Mouse (Mus musculus) ES-CJ7 (cell line): ENCODE data around the gene Plcb4.

Experiments used
- DNase-seq: peaks from one replicate; pipeline ENCODE4 v3.0.0; 2011; ENCODE audit warnings: low read depth, low spot score

Gene Plcb4

DNA sequence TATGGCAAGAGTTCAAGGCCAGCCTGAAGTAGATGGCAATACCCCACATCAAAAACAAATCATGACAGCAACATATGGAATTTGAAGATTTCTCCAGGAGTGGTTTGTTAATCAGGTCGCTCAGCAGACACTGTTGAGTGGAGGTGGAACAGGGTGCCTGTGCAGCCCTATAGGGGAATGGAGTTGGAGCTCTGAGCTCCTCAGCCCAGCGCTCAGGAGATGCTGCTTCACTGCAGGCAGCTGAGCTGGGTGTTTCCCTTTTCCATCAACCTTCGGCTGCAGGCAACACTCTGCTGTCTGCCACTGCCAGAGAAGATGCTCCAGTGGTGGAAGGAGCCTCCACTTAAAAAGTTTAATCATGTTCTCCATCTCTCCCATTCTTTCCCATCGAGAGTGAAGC, 149.5 kb downstream of the Plcb4 start:
- no peak for DNase-seq

DNA sequence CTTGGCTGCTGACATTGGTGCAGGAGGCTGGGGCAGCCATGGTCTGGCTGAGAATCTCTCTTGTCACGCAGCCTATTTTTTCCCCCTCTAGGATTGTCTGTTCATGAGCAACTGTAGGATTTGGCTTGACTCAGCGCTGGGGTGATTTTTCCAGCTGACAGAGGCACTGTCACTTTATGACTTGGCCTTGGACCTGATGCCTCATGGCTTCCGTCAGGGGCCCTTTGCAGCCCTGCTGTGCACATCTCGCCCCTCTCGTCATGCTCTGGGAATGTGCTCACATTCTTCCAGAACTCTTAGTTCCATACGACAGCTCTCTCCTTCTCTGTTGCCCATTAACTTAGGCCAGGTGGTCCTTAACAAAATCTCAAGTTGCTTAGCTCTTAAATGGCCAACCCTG, 152.0 kb downstream of the Plcb4 start:
- no peak for DNase-seq

- no peak for DNase-seq
These were observed 152.8 kb downstream of the Plcb4 start for GRCm38 (mm10) chr2:135811453-135812101.

- peak; percentile 25 for DNase-seq
These were observed 154.0 kb downstream of the Plcb4 start for GRCm38 (mm10) chr2:135812701-135813246.

DNA sequence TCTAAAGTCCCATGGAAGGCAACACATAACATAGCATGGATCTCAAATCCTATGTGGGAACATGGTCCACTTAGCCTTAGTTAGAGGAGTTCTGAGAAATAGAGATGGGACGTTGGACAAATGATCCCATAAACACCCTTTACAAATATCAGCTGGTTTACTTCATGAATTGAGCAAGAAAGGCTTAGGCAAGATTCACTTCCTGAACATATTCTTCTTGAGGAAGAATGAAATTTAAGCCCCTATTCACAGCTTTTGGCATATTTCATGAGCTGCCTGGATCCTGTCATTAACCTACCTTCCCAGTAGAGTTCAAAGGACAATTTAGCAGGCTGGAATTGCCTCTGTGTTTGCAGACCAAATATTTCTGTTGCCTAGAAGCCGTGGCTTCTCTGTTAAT, 161.9 kb downstream of the Plcb4 start:
- no peak for DNase-seq

GRCm38 (mm10) chr2:135823690-135824089, 164.9 kb downstream of the Plcb4 start:
- DNase-seq: no peak

DNA sequence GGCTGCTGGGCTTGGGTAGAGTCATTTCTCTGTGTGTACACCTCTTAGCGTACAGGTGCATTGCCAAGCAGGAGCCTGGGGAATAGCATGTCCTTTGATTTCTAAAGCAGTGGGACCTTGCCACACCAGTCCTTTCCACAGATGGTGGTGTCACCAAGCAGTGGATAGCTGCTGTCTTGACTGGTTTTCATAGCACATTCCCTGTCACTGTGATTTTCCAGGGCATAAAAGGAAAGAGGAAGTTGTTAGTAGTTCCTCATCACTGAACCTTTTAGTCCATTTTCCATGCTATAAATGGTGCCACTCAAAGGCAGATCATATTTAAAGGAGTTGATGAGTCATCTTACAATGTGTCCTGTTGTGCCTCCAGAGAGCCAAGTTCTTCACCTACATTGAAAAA, 165.9 kb downstream of the Plcb4 start:
- DNase-seq: no peak

DNA sequence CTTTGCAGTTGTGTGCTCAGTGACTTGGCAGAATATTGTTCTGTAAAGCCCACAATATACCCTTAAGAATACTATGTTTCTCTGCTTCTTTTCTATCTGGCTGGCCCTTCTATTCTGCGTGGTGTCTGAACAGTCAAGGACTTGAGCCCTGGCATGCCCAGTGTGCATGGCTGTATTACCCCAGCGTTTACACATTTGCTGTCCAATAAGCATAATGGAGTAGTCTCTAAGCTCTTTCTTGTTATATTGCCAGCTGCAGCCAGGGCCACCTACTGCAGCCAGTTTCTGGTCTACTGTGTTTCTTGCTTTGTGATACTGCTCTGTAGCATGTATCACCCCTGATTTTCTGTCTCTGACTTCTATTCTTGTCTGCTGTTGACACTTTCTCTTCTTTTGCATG, 166.8 kb downstream of the Plcb4 start:
- no peak for DNase-seq

DNA sequence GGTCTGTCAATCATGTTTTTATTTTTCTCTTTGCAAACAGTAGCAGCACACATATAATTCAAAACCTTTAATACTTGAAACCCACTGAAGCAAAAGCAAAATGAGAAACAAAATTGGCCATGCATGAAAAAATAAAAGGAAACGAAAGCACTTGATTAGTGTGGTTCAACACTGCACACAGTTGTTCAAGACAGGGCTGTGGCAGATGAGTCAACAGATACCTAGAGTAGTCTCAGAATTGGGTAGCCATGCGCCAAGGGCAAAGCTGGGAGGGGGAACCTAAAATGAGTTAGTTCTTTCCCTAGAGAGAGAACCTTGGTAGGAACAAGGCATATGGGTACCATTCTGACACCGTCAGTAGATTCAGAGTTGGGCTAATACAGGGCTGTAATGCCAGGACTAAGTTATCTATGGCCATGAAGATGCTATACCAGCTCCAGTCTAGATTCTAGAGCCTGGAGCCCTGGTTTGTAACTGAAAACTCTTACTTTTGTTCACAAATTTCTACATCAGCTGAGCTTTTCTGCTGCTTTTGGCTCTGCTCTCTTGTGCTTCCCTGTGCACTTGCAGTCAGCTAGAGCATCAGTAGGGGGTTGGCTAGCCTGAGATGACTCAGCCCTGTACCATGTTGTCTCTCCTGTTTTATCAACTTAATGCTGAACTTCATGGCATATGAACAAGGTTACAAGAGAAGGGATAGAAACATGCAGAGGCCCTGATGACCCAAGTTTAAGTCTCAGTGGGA, 168.0 kb downstream of the Plcb4 start:
- DNase-seq: no peak

GRCm38 (mm10) chr2:135828446-135828845, 169.6 kb downstream of the Plcb4 start:
- DNase-seq: peak; percentile 31

- DNase-seq: no peak
These were observed 174.9 kb downstream of the Plcb4 start for GRCm38 (mm10) chr2:135833743-135834142.

GRCm38 (mm10) chr2:135834435-135834834, 175.6 kb downstream of the Plcb4 start:
- no peak for DNase-seq

DNA sequence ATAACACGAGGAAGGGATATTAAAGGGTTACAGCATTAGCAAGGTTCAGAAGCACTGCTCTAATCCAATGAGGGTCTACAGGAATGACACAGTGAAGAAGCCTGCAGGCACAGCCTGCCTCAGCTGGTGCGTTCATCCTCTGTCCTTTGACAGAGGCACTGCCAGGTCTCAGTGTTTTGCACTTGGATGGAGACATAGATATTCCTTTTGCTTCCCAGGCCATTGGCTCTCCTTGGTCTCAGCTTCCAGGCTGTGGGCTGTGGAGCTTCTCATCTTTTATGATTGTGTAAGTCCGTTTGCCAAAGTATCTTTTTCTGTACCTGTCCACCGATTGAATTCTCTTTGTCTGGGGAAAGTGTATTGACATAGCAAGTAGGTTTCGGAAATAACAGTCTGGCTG, 177.1 kb downstream of the Plcb4 start:
- DNase-seq: no peak

GRCm38 (mm10) chr2:135836426-135836825, 177.6 kb downstream of the Plcb4 start:
- DNase-seq: no peak

- DNase-seq: no peak
These were observed 178.9 kb downstream of the Plcb4 start for GRCm38 (mm10) chr2:135837730-135838129.

- DNase-seq: no peak
These were observed 179.3 kb downstream of the Plcb4 start for GRCm38 (mm10) chr2:135838135-135838534.

DNA sequence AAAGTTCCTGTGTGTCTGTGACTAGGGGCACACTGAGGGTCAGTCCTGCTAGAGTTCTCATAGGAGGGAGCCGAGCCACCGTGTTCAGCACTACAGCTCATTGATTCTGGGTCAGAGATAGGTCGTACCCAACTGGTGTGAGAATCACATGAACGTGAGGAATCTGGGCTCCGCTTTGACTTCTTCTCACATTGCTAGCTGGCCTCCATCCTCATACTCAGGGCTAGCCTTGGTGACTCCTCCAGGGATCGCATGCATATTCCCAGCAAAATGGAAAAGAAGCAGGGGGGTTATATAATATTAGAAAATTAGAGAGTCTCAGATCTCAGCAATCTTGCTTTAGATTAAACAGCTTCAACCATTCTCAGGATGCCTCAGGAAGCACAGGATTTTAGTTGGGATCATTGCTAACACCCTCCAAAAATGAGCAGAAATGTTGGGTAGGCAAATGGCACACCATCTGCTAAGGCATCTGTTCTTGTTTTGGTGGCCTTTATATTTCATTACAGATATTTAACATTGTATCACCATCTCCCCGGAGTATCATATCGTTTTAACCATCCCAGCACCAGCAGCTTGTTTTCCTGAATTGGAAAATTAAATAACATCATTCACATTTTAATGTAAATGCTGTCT, 180.0 kb downstream of the Plcb4 start:
- no peak for DNase-seq

GRCm38 (mm10) chr2:135843721-135844120, 184.9 kb downstream of the Plcb4 start:
- no peak for DNase-seq

GRCm38 (mm10) chr2:135846903-135847302, 188.1 kb downstream of the Plcb4 start:
- DNase-seq: no peak

GRCm38 (mm10) chr2:135847738-135848137, 188.9 kb downstream of the Plcb4 start:
- no peak for DNase-seq

DNA sequence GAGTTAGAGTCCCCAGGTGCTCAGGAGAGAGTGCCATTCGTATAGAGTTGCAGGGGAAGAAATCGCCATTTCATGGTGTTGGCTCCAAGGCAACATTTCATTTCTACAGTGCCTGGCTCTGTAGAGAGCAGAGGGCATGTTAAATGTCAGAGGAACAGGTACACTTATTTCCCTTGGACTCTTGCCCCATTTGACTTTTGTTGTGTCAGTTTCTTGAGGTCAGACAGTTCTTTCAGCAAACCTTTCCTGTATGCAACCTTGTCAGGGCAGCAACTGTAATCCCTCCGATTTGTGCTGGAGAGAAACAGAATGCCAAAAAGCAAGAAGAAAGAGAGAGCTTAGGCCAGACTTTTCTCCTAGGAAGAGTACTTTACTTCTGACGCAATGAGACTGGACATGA, 189.4 kb downstream of the Plcb4 start:
- no peak for DNase-seq

GRCm38 (mm10) chr2:135851964-135852363, 193.2 kb downstream of the Plcb4 start:
- no peak for DNase-seq

GRCm38 (mm10) chr2:135853085-135853484, 194.3 kb downstream of the Plcb4 start:
- no peak for DNase-seq
